Mouse (Mus musculus) yolk sac, embryonic 10.5 days (tissue): ENCODE data around the gene Ppfibp1.
A peak's percentile ranks its signal among the peaks of the same experiment; 100 is the strongest.

Source experiments
- DNase-seq: peaks from one replicate; pipeline ENCODE4 v3.0.0-alpha.2; 2017; ENCODE audit warnings: low spot score

Ppfibp1 gene

GRCm38 (mm10) chr6:146913489-146914198, 25.4 kb downstream of the Ppfibp1 start:
- DNase-seq = no peak

- DNase-seq = no peak
Measured at GRCm38 (mm10) chr6:146915808-146916207, 27.5 kb downstream of the Ppfibp1 start.

GRCm38 (mm10) chr6:146917396-146917795, 29.1 kb downstream of the Ppfibp1 start:
- DNase-seq = no peak

GRCm38 (mm10) chr6:146918341-146918740, 30.1 kb downstream of the Ppfibp1 start:
- DNase-seq = no peak

- DNase-seq = no peak
Measured at GRCm38 (mm10) chr6:146926415-146926980, 38.2 kb downstream of the Ppfibp1 start.

- DNase-seq = no peak
Measured at GRCm38 (mm10) chr6:146928108-146928507, 39.8 kb downstream of the Ppfibp1 start.

- no peak for DNase-seq
Measured at GRCm38 (mm10) chr6:146929031-146929430, 40.7 kb downstream of the Ppfibp1 start.

GRCm38 (mm10) chr6:146933123-146933522, 44.8 kb downstream of the Ppfibp1 start:
- peak; percentile 59 for DNase-seq

GRCm38 (mm10) chr6:146935957-146936356, 47.7 kb downstream of the Ppfibp1 start:
- DNase-seq = no peak

- DNase-seq = no peak
Measured at GRCm38 (mm10) chr6:146939026-146939425, 50.7 kb downstream of the Ppfibp1 start.

- no peak for DNase-seq
Measured at GRCm38 (mm10) chr6:146941505-146942275, 53.4 kb downstream of the Ppfibp1 start.

- DNase-seq = no peak
Measured at GRCm38 (mm10) chr6:146944009-146944408, 55.7 kb downstream of the Ppfibp1 start.

GRCm38 (mm10) chr6:146944830-146945229, 56.5 kb downstream of the Ppfibp1 start:
- DNase-seq = peak; percentile 57

- DNase-seq = no peak
Measured at GRCm38 (mm10) chr6:146946327-146947029, 58.2 kb downstream of the Ppfibp1 start.

- DNase-seq = no peak
Measured at GRCm38 (mm10) chr6:146947186-146947585, 58.9 kb downstream of the Ppfibp1 start.

- no peak for DNase-seq
Measured at GRCm38 (mm10) chr6:146949682-146950453, 61.6 kb downstream of the Ppfibp1 start.

GRCm38 (mm10) chr6:146950454-146950832, 62.2 kb downstream of the Ppfibp1 start:
- DNase-seq = no peak

GRCm38 (mm10) chr6:146954258-146954657, 66.0 kb downstream of the Ppfibp1 start, which contains the start of gene 1700034J05Rik:
TSS of gene 1700034J05Rik (minus strand) at chr6:146954422.
- DNase-seq = no peak

- DNase-seq = no peak
Measured at GRCm38 (mm10) chr6:146955475-146955874, 67.2 kb downstream of the Ppfibp1 start.

- DNase-seq = peak; percentile 69
Measured at GRCm38 (mm10) chr6:146955896-146956295, 67.6 kb downstream of the Ppfibp1 start.

- no peak for DNase-seq
Measured at GRCm38 (mm10) chr6:146956961-146957360, 68.7 kb downstream of the Ppfibp1 start.

GRCm38 (mm10) chr6:146958694-146959093, 70.4 kb downstream of the Ppfibp1 start:
- no peak for DNase-seq
